ENCODE assay signal across 8 mouse cellular contexts in genomic region chr5:48240751-48241150, GRCm38 (mm10).
DNase-seq lines count a peak whose midpoint lies in the region; ATAC-seq and TF ChIP-seq lines count a peak whose summit lies in the region.
"Not testable (repeated sequence)": the region's sequence is repeated elsewhere in the genome, so short reads cannot be mapped to it uniquely, and the experiment has no call there.

No protein-coding gene starts in this region.

- not testable (repeated sequence) for H3K4me3 ChIP-seq in cerebellum, adult 2 months (replicated peaks; ENCODE audit: insufficient read depth, low read depth, low read length); forebrain, embryonic 13.5 days; limb, embryonic 14.5 days (replicated peaks; ENCODE audit: low read length); midbrain, postnatal 0 days (ENCODE audit: low read depth, low read length)

- H3K4me2 ChIP-seq in forebrain, embryonic 13.5 days; limb, embryonic 14.5 days (replicated peaks; ENCODE audit: low read depth, low read length, severe bottlenecking); midbrain, postnatal 0 days (ENCODE audit: low read depth, low read length, poor library complexity, severe bottlenecking): not testable (repeated sequence)

- H3K27ac ChIP-seq in cerebellum, adult 2 months (ENCODE audit: insufficient read depth, low read length); forebrain, embryonic 13.5 days; limb, embryonic 14.5 days (replicated peaks; ENCODE audit: low read depth, low read length); midbrain, postnatal 0 days (ENCODE audit: low read depth, low read length): not testable (repeated sequence)

- peak; percentile 95 for ATAC-seq in forebrain, embryonic 13.5 days
- not testable (repeated sequence) for ATAC-seq in limb, embryonic 14.5 days (ENCODE audit: low FRiP score, low read depth)
- peak; percentile 80 for ATAC-seq in midbrain, postnatal 0 days (ENCODE audit: low FRiP score)

- not testable (repeated sequence) for TF ChIP-seq POLR2A in cerebellum, adult 2 months (IDR thresholded peaks at IDR 0.05; ENCODE audit: borderline replicate concordance, insufficient read depth, low read length); limb, embryonic 14.5 days (IDR thresholded peaks at IDR 0.05; ENCODE audit: borderline replicate concordance, extremely low read depth, insufficient read depth, insufficient read length)

- not testable (repeated sequence) for H3K36me3 ChIP-seq in forebrain, embryonic 13.5 days (ENCODE audit: poor library complexity, severe bottlenecking); limb, embryonic 14.5 days (ENCODE audit: control insufficient read depth, insufficient read depth, low read length); midbrain, postnatal 0 days (ENCODE audit: insufficient read depth, low read length)

- DNase-seq in Muller cell, postnatal 12 days (ENCODE audit: inconsistent ontology term) = peak; percentile 46
- DNase-seq in cerebellum, adult 2 months = peak; percentile 4 to 6
- DNase-seq in heart, postnatal 4 days = peak; percentile 37
- DNase-seq in kidney, postnatal 14 days = peak; percentile 49
- peak; percentile 68 for DNase-seq in limb, embryonic 14.5 days (ENCODE audit: low spot score)
- DNase-seq in midbrain, postnatal 0 days (ENCODE audit: low spot score) = peak; percentile 82
- peak; percentile 3 for DNase-seq in thymus, postnatal 14 days

- H3K9me3 ChIP-seq in forebrain, embryonic 13.5 days (replicated peaks); limb, embryonic 14.5 days (ENCODE audit: control insufficient read depth, low read length); midbrain, postnatal 0 days (ENCODE audit: low read length): not testable (repeated sequence)

- not testable (repeated sequence) for H3K9ac ChIP-seq in forebrain, embryonic 13.5 days; limb, embryonic 14.5 days (ENCODE audit: low read depth, low read length, severe bottlenecking); midbrain, postnatal 0 days (replicated peaks; ENCODE audit: low read length, poor library complexity, severe bottlenecking)

- WGBS in cerebellum, adult 2 months = 38% methylated on average over 6 of the region's 6 CpGs
- 35% methylated on average over 6 of the region's 6 CpGs for WGBS in forebrain, embryonic 13.5 days
- WGBS in limb, embryonic 14.5 days = 43% methylated on average over 6 of the region's 6 CpGs
- 28% methylated on average over 6 of the region's 6 CpGs for WGBS in midbrain, postnatal 0 days

- H3K4me1 ChIP-seq in cerebellum, adult 2 months (ENCODE audit: control insufficient read depth, insufficient read depth, low read length); forebrain, embryonic 13.5 days; limb, embryonic 14.5 days (ENCODE audit: control insufficient read depth, insufficient read depth, low read length); midbrain, postnatal 0 days (ENCODE audit: insufficient read depth, low read length): not testable (repeated sequence)

- TF ChIP-seq CTCF in cerebellum, adult 2 months (IDR thresholded peaks at IDR 0.05; ENCODE audit: borderline replicate concordance, insufficient read depth, low read depth, low read length) = peak; percentile 50; the same call in 1 of the 2 replicates
- TF ChIP-seq CTCF in midbrain, postnatal 0 days (IDR thresholded peaks at IDR 0.05) = peak; percentile 89

- H3K27me3 ChIP-seq in cerebellum, adult 2 months (ENCODE audit: control insufficient read depth, insufficient read depth, low read length); forebrain, embryonic 13.5 days; limb, embryonic 14.5 days (ENCODE audit: control insufficient read depth, insufficient read depth, low read length); midbrain, postnatal 0 days (ENCODE audit: insufficient read depth, low read length): not testable (repeated sequence)

Comparison
In these comparisons a context has a peak if more than half of its experiments do, and no peak if none do; other contexts are left out.
1. DNase-seq: peak in every context shown above with its lines; median percentile 82 in midbrain, postnatal 0 days; 68 in limb, embryonic 14.5 days; 49 in kidney, postnatal 14 days; 46 in Muller cell, postnatal 12 days; 37 in heart, postnatal 4 days; 5 in cerebellum, adult 2 months; 3 in thymus, postnatal 14 days.